Mouse (Mus musculus) limb, embryonic 14.5 days (tissue): ENCODE data around the gene Ctdsp1. TPM values are rescaled to one million over a fixed set of nuclear protein-coding genes. Genes with fewer than 3 reads are reported as not detected.

ENCODE experiments used
- ATAC-seq: fragments of 200-750 bp; cut with Nextera tagmentation; 2 replicates; pipeline ENCODE4 v1.8.0; 2017; ENCODE audit warnings: low read depth, moderate number of reproducible peaks, moderate TSS enrichment; ENCODE audit not compliant: low FRiP score
- DNase-seq: peaks from one replicate; pipeline ENCODE4 v3.0.0-alpha.2; 2015; ENCODE audit warnings: low spot score
- H3K27ac ChIP-seq: fragments of 300-500 bp; sonication (generic); replicated peaks from 2 replicates; pipeline ENCODE4 v1.5.1; 2014; ENCODE audit warnings: low read depth, mild to moderate bottlenecking, low read length, moderate library complexity, mixed read lengths
- H3K27me3 ChIP-seq: fragments of 300-500 bp; sonication (generic); 2 replicates; pipeline ENCODE4 v1.6.1; 2014; ENCODE audit warnings: low read length, mixed read lengths; ENCODE audit not compliant: control insufficient read depth, insufficient read depth
- H3K36me3 ChIP-seq: fragments of 300-500 bp; sonication (generic); 2 replicates; pipeline ENCODE4 v1.6.1; 2014; ENCODE audit warnings: mild to moderate bottlenecking, low read length, moderate library complexity, mixed read lengths; ENCODE audit not compliant: control insufficient read depth, insufficient read depth
- H3K4me1 ChIP-seq: fragments of 300-500 bp; sonication (generic); 2 replicates; pipeline ENCODE4 v1.6.1; 2014; ENCODE audit warnings: antibody characterized with exemption, low read length, mixed read lengths; ENCODE audit not compliant: control insufficient read depth, insufficient read depth
- H3K4me2 ChIP-seq: fragments of 300-500 bp; sonication (generic); replicated peaks from 2 replicates; pipeline ENCODE4 v1.6.1; 2014; ENCODE audit warnings: low read depth, mild to moderate bottlenecking, low read length, moderate library complexity; ENCODE audit not compliant: severe bottlenecking
- H3K4me3 ChIP-seq: fragments of 300-500 bp; sonication (generic); replicated peaks from 2 replicates; pipeline ENCODE4 v1.5.1; 2014; ENCODE audit warnings: low read length
- H3K9ac ChIP-seq: fragments of 300-500 bp; sonication (generic); 2 replicates; pipeline ENCODE4 v1.6.1; 2014; ENCODE audit warnings: mild to moderate bottlenecking, low read depth, low read length, moderate library complexity; ENCODE audit not compliant: severe bottlenecking
- H3K9me3 ChIP-seq: fragments of 300-500 bp; sonication (generic); 2 replicates; pipeline ENCODE4 v1.6.1; 2016; ENCODE audit warnings: low read length; ENCODE audit not compliant: control insufficient read depth
- POLR2A ChIP-seq: fragments of 200-500 bp; IDR thresholded peaks from 2 replicates; pipeline ENCODE4 v1.8.0; 2012; ENCODE audit warnings: inconsistent platforms, mild to moderate bottlenecking, moderate library complexity, borderline replicate concordance; ENCODE audit not compliant: insufficient read depth, insufficient read length; ENCODE audit errors: extremely low read depth
- WGBS: fragments of 180-500 bp; shearing (Covaris S2); extraction: QIAGEN DNeasy Blood & Tissue Kit; methylation state at CpG from one replicate; pipeline ENCODE4 v1.1.7; 2014; 5-methylcytosine and 5-hydroxymethylcytosine counted together
- microRNA counts: library from miRNA; unstranded; fragments of <30 nt; microRNA quantifications from one replicate; lab custom pipeline; 2016
- microRNA-seq: library from miRNA; unstranded; fragments of <30 nt; microRNA quantifications from one replicate; pipeline ENCODE4, GENCODE M21; 2016
- polyA plus RNA-seq, 2 experiments: library from polyadenylated mRNA; depleted of rRNA in 1 of 2; stranded (reverse) in 1 of 2; unstranded in 1 of 2; fragments of >200 nt; fragmentation: Nextera tagmentation in 1 of 2; extraction: Ambion mirVana in 1 of 2; gene quantifications; 2 replicates each; pipeline versions ENCODE4 v1.2.1 to v1.2.3; 2012 to 2014

Ctdsp1 gene
- polyA plus RNA-seq, 2 experiments = 96.4 to 138 TPM

DNA sequence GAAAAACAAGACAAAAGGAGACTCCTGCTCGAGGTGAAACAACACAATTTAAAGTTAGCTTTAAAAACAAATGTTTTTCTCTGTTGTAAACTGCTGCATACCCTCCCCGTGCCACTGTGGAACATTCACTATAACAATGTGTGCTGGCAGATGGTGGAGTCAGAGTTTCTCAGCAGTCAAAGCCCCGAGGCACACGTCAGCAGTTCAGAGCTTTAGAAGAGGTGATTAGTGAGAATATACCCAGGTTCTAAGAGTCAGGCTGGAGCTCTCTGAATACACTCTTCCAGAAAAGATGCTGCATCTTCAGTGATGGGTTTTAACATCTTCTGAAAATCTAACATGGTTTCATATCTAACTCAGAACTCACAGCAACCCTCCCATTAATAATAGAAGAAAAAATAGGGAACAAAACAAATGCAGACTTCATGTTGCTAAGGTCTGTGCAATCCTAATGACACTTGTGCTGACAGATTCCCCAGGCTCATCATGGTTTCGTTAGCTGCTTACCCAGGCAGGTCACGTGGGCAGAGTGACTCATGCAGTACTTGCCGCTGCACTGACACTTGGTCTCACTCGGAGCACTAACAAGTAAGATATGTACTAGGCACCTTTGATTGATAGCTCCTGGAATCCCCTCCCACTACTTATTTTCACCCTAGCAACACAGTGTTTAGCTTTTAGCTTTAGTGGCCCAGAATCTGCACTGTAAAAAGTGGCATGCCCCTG lies 46.6 kb downstream of the Ctdsp1 start:
- ATAC-seq (no peak), DNase-seq (no peak)
- H3K9me3 ChIP-seq = no peaks in the 10 kb centered on the region
- no peak for TF ChIP-seq POLR2A
- H3K27me3 ChIP-seq = no peaks in the 10 kb centered on the region
- no peak overlapping the region for H3K27ac ChIP-seq
- 79% methylated on average over 8 of the region's 8 CpGs for WGBS
- H3K4me2 ChIP-seq = no peak overlapping the region
- H3K36me3 ChIP-seq = peaks cover 81% of the 10 kb centered on the region
- H3K9ac ChIP-seq = no peak overlapping the region
- no peak overlapping the region for H3K4me3 ChIP-seq
- no peaks in the 10 kb centered on the region for H3K4me1 ChIP-seq

DNA sequence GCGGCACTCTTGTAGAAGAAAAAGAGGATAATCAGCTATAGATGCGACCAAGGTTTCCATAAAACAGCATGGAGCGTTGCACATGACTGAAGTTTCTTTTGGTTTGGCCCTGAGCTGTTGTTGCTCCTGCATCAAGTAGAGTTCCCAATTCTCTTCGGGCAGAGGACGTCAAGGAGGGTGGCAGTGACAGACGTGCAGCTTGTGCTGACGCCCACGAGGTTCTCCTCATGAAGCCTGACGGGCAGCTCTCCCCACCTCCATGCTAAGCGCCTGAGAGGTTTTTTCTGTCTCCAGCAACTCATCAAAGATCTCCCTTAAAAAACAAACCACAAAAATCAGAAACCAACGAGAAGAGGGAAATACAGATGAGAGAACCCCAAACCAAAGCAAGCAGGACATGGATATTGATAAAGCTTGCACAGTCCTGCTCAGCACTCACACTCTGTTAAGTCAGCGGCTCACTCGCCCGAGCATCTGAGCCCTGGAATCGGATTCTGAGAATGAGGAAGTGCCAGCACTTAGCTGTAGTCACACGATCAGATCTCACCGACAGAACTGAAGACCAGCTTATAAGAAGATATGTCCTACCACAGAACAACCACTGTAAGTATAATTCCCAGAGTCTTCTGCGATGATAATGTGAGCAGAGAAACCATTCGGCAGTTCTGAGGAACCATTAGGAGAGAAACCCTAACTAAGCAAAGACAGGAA lies 48.0 kb downstream of the Ctdsp1 start:
- Histone ChIP-seq H3K4me1 (no peaks in the 10 kb centered on the region), H3K4me3 (no peak overlapping the region), H3K36me3 (peaks cover 81% of the 10 kb centered on the region), H3K27ac (no peak overlapping the region), H3K9me3 (no peaks in the 10 kb centered on the region), H3K9ac (no peak overlapping the region), H3K4me2 (no peak overlapping the region), H3K27me3 (no peaks in the 10 kb centered on the region)
- TF ChIP-seq POLR2A = no peak
- DNase-seq = no peak
- no peak for ATAC-seq
- WGBS = 90% methylated on average over 19 of the region's 19 CpGs

DNA sequence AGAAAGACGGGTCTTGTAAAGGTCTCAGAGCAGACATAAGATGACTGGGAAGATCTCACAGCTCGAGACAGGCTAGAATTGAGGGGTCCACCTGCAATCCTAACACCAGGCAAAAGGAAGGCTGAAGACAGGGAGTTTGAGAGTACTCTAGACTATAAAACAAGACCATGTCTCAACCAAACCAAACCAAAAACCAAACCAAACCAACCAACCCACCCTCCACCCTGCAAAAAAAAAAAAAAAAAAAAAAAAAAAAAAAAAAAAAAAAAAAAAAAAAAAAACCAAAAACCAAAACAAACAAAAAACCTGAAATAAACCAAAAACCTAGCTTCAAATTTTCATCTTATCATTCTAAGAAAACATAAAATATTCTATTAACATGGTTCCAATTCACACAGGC lies 53.2 kb downstream of the Ctdsp1 start:
- no peak for TF ChIP-seq POLR2A
- H3K4me2 ChIP-seq = no peak overlapping the region
- no peak overlapping the region for H3K27ac ChIP-seq
- no peak overlapping the region for H3K9ac ChIP-seq
- WGBS = 90% methylated on average over 2 of the region's 2 CpGs
- H3K4me3 ChIP-seq = no peak overlapping the region
- H3K4me1 ChIP-seq = no peaks in the 10 kb centered on the region
- no peaks in the 10 kb centered on the region for H3K9me3 ChIP-seq
- ATAC-seq = no peak
- no peak for DNase-seq
- peaks cover 79% of the 10 kb centered on the region for H3K36me3 ChIP-seq
- no peaks in the 10 kb centered on the region for H3K27me3 ChIP-seq

MicroRNAs encoded within 50 kb of the gene (microRNA counts, 519-probe panel; counts per million panel counts)
- microRNA mmu-miR-26b (lab: Ali Mortazavi, UCI) = 3,785 counts per million, percentile 78 among the panel's probes with 10 or more counts

Small RNAs within 50 kb of the gene (microRNA-seq; reads per million reads assigned to microRNA genes)
- gene Mir26b = 29,864 reads per million, percentile 97 among the genes with 10 or more reads in this experiment

Other genes starting within 250 kb of the Ctdsp1 start
- 0.13 and 0.15 TPM in 2 replicates for gene Cxcr2, start 237.5 kb upstream of the Ctdsp1 start, polyA plus RNA-seq (2012; rRNA removed)
- 0.06 TPM in 1 of 2 replicates, not detected in the other for gene Cxcr2, start 237.5 kb upstream of the Ctdsp1 start, polyA plus RNA-seq (2014; fragmentation: Nextera tagmentation; extraction: Ambion mirVana)
- not detected in 2 replicates for gene Cxcr1, start 196.9 kb upstream of the Ctdsp1 start, polyA plus RNA-seq (2012; rRNA removed)
- not detected in 2 replicates for gene Cxcr1, start 196.9 kb upstream of the Ctdsp1 start, polyA plus RNA-seq (2014; fragmentation: Nextera tagmentation; extraction: Ambion mirVana)
- gene Arpc2, start 155.4 kb upstream of the Ctdsp1 start, polyA plus RNA-seq (2012; rRNA removed) = 193 and 230 TPM in 2 replicates
- 344 and 345 TPM in 2 replicates for gene Arpc2, start 155.4 kb upstream of the Ctdsp1 start, polyA plus RNA-seq (2014; fragmentation: Nextera tagmentation; extraction: Ambion mirVana)
- gene Gpbar1, start 113.0 kb upstream of the Ctdsp1 start, polyA plus RNA-seq (2012; rRNA removed) = not detected in 2 replicates
- 0.25 and 0.34 TPM in 2 replicates for gene Gpbar1, start 113.0 kb upstream of the Ctdsp1 start, polyA plus RNA-seq (2014; fragmentation: Nextera tagmentation; extraction: Ambion mirVana)
- 174 and 181 TPM in 2 replicates for gene Aamp, start 106.8 kb upstream of the Ctdsp1 start, polyA plus RNA-seq (2012; rRNA removed)
- 228 and 238 TPM in 2 replicates for gene Aamp, start 106.8 kb upstream of the Ctdsp1 start, polyA plus RNA-seq (2014; fragmentation: Nextera tagmentation; extraction: Ambion mirVana)
- 63.9 and 70.7 TPM in 2 replicates for gene Pnkd, start 106.6 kb upstream of the Ctdsp1 start, polyA plus RNA-seq (2012; rRNA removed)
- 124 and 129 TPM in 2 replicates for gene Pnkd, start 106.6 kb upstream of the Ctdsp1 start, polyA plus RNA-seq (2014; fragmentation: Nextera tagmentation; extraction: Ambion mirVana)
- gene Tmbim1, start 85.9 kb upstream of the Ctdsp1 start, polyA plus RNA-seq (2012; rRNA removed) = 48.0 and 102 TPM in 2 replicates
- gene Tmbim1, start 85.9 kb upstream of the Ctdsp1 start, polyA plus RNA-seq (2014; fragmentation: Nextera tagmentation; extraction: Ambion mirVana) = 37.7 and 41.7 TPM in 2 replicates
- 3.8 and 4.2 TPM in 2 replicates for gene Catip, start 29.4 kb upstream of the Ctdsp1 start, polyA plus RNA-seq (2012; rRNA removed)
- 0.73 and 1.8 TPM in 2 replicates for gene Catip, start 29.4 kb upstream of the Ctdsp1 start, polyA plus RNA-seq (2014; fragmentation: Nextera tagmentation; extraction: Ambion mirVana)
- 7.2 and 8.0 TPM in 2 replicates for gene Slc11a1, start 16.3 kb upstream of the Ctdsp1 start, polyA plus RNA-seq (2012; rRNA removed)
- gene Slc11a1, start 16.3 kb upstream of the Ctdsp1 start, polyA plus RNA-seq (2014; fragmentation: Nextera tagmentation; extraction: Ambion mirVana) = 3.2 and 3.5 TPM in 2 replicates
- gene Vil1, start 17.9 kb downstream of the Ctdsp1 start, polyA plus RNA-seq (2012; rRNA removed) = 0.14 and 0.73 TPM in 2 replicates
- 0.08 and 0.10 TPM in 2 replicates for gene Vil1, start 17.9 kb downstream of the Ctdsp1 start, polyA plus RNA-seq (2014; fragmentation: Nextera tagmentation; extraction: Ambion mirVana)
- 56.1 and 59.3 TPM in 2 replicates for gene Cnot9, start 114.5 kb downstream of the Ctdsp1 start, polyA plus RNA-seq (2012; rRNA removed)
- gene Cnot9, start 114.5 kb downstream of the Ctdsp1 start, polyA plus RNA-seq (2014; fragmentation: Nextera tagmentation; extraction: Ambion mirVana) = 64.8 and 66.9 TPM in 2 replicates
- gene Plcd4, start 151.4 kb downstream of the Ctdsp1 start, polyA plus RNA-seq (2012; rRNA removed) = 0.43 and 0.53 TPM in 2 replicates
- 0.99 and 2.1 TPM in 2 replicates for gene Plcd4, start 151.4 kb downstream of the Ctdsp1 start, polyA plus RNA-seq (2014; fragmentation: Nextera tagmentation; extraction: Ambion mirVana)
- 13.4 and 14.2 TPM in 2 replicates for gene Usp37, start 152.8 kb downstream of the Ctdsp1 start, polyA plus RNA-seq (2012; rRNA removed)
- gene Usp37, start 152.8 kb downstream of the Ctdsp1 start, polyA plus RNA-seq (2014; fragmentation: Nextera tagmentation; extraction: Ambion mirVana) = 30.3 and 33.9 TPM in 2 replicates
- gene Zfp142, start 196.7 kb downstream of the Ctdsp1 start, polyA plus RNA-seq (2012; rRNA removed) = 21.2 and 28.9 TPM in 2 replicates
- gene Zfp142, start 196.7 kb downstream of the Ctdsp1 start, polyA plus RNA-seq (2014; fragmentation: Nextera tagmentation; extraction: Ambion mirVana) = 7.5 and 7.9 TPM in 2 replicates
- gene Bcs1l, start 196.8 kb downstream of the Ctdsp1 start, polyA plus RNA-seq (2012; rRNA removed) = 22.4 and 24.0 TPM in 2 replicates
- 16.6 and 21.3 TPM in 2 replicates for gene Bcs1l, start 196.8 kb downstream of the Ctdsp1 start, polyA plus RNA-seq (2014; fragmentation: Nextera tagmentation; extraction: Ambion mirVana)
- gene Rnf25, start 209.9 kb downstream of the Ctdsp1 start, polyA plus RNA-seq (2012; rRNA removed) = 129 and 132 TPM in 2 replicates
- 7.1 and 10.0 TPM in 2 replicates for gene Rnf25, start 209.9 kb downstream of the Ctdsp1 start, polyA plus RNA-seq (2014; fragmentation: Nextera tagmentation; extraction: Ambion mirVana)
- 9.8 and 15.3 TPM in 2 replicates for gene Stk36, start 209.9 kb downstream of the Ctdsp1 start, polyA plus RNA-seq (2012; rRNA removed)
- 7.6 and 8.3 TPM in 2 replicates for gene Stk36, start 209.9 kb downstream of the Ctdsp1 start, polyA plus RNA-seq (2014; fragmentation: Nextera tagmentation; extraction: Ambion mirVana)